Mouse (Mus musculus): ENCODE measurements at regions not wholly inside any gene's neighbourhood (a gene's known extent, or its start where the extent isn't known, plus 50 kb on each side); places are given as distances from the start of the nearest gene placed in this dataset. TPM values are rescaled to one million over a fixed set of nuclear protein-coding genes. Genes with fewer than 3 reads are reported as not detected.

GRCm38 (mm10) chr6:137931318-137931717, 148.4 kb downstream of the Slc15a5 start:
- Histone ChIP-seq H3K36me3 (ENCODE audit: control insufficient read depth, insufficient read depth, low read length) (no peaks in the 10 kb centered on the region), H3K9me3 (ENCODE audit: control insufficient read depth, low read length) (no peaks in the 10 kb centered on the region), H3K27me3 (ENCODE audit: control insufficient read depth, insufficient read depth, low read length) (no peaks in the 10 kb centered on the region), H3K9ac (ENCODE audit: low read length) (no peak overlapping the region), H3K4me2 (no peak overlapping the region), H3K4me1 (ENCODE audit: control insufficient read depth, insufficient read depth, low read length) (no peaks in the 10 kb centered on the region), H3K4me3 (ENCODE audit: low read depth, low read length) (no peak overlapping the region), H3K27ac (ENCODE audit: low read depth, low read length) (no peak overlapping the region)
- ATAC-seq (ENCODE audit: low FRiP score) (no peak), DNase-seq (ENCODE audit: low spot score, missing footprints) (no peak)
- WGBS: 53% methylated on average over 7 of the region's 7 CpGs

- no peak overlapping the region for H3K4me3 ChIP-seq (ENCODE audit: low read depth, low read length)
- H3K27ac ChIP-seq (ENCODE audit: low read depth, low read length): no peak overlapping the region
- H3K9me3 ChIP-seq (ENCODE audit: control insufficient read depth, low read length): no peaks in the 10 kb centered on the region
- H3K9ac ChIP-seq (ENCODE audit: low read length): no peak overlapping the region
- no peak overlapping the region for H3K4me2 ChIP-seq
- no peaks in the 10 kb centered on the region for H3K4me1 ChIP-seq (ENCODE audit: control insufficient read depth, insufficient read depth, low read length)
- H3K36me3 ChIP-seq (ENCODE audit: control insufficient read depth, insufficient read depth, low read length): no peaks in the 10 kb centered on the region
- ATAC-seq (ENCODE audit: low FRiP score): peak; percentile 30; the same call in 1 of the 2 replicates
- 53% methylated on average over 4 of the region's 4 CpGs for WGBS
- DNase-seq (ENCODE audit: low spot score, missing footprints): no peak
- no peaks in the 10 kb centered on the region for H3K27me3 ChIP-seq (ENCODE audit: control insufficient read depth, insufficient read depth, low read length)
Observed at GRCm38 (mm10) chr6:137923364-137923763, 156.4 kb downstream of the Slc15a5 start.

GRCm38 (mm10) chr6:137918156-137918555, 161.6 kb downstream of the Slc15a5 start:
- no peak overlapping the region for H3K4me2 ChIP-seq
- 83% methylated on average over 4 of the region's 4 CpGs for WGBS
- no peaks in the 10 kb centered on the region for H3K4me1 ChIP-seq (ENCODE audit: control insufficient read depth, insufficient read depth, low read length)
- H3K36me3 ChIP-seq (ENCODE audit: control insufficient read depth, insufficient read depth, low read length): no peaks in the 10 kb centered on the region
- ATAC-seq (ENCODE audit: low FRiP score) (no peak), DNase-seq (ENCODE audit: low spot score, missing footprints) (no peak)
- no peaks in the 10 kb centered on the region for H3K9me3 ChIP-seq (ENCODE audit: control insufficient read depth, low read length)
- no peak overlapping the region for H3K27ac ChIP-seq (ENCODE audit: low read depth, low read length)
- no peaks in the 10 kb centered on the region for H3K27me3 ChIP-seq (ENCODE audit: control insufficient read depth, insufficient read depth, low read length)
- H3K4me3 ChIP-seq (ENCODE audit: low read depth, low read length): no peak overlapping the region
- no peak overlapping the region for H3K9ac ChIP-seq (ENCODE audit: low read length)

GRCm38 (mm10) chr6:137907836-137908235, 153.5 kb downstream of the Dera start:
- 97% methylated on average over 4 of the region's 4 CpGs for WGBS
- no peak for DNase-seq (ENCODE audit: low spot score, missing footprints)

More at GRCm38 (mm10) chr6:137907836-137908235, 153.5 kb downstream of the Dera start:
- Histone ChIP-seq H3K27me3 (ENCODE audit: control insufficient read depth, insufficient read depth, low read length) (no peaks in the 10 kb centered on the region), H3K4me3 (ENCODE audit: low read depth, low read length) (no peak overlapping the region), H3K9ac (ENCODE audit: low read length) (no peak overlapping the region), H3K36me3 (ENCODE audit: control insufficient read depth, insufficient read depth, low read length) (no peaks in the 10 kb centered on the region), H3K27ac (ENCODE audit: low read depth, low read length) (no peak overlapping the region), H3K9me3 (ENCODE audit: control insufficient read depth, low read length) (no peaks in the 10 kb centered on the region), H3K4me1 (ENCODE audit: control insufficient read depth, insufficient read depth, low read length) (no peaks in the 10 kb centered on the region), H3K4me2 (no peak overlapping the region)
- ATAC-seq (ENCODE audit: low FRiP score): no peak

Small RNAs in the stretch of these regions (microRNA-seq; reads per million reads assigned to microRNA genes)
- gene Gm24308: not detected
